Mouse (Mus musculus): ENCODE data around the gene Serpina3n. TPM values are rescaled to one million over a fixed set of nuclear protein-coding genes. Genes with fewer than 3 reads are reported as not detected.
"Not testable (repeated sequence)": the region's sequence is repeated elsewhere in the genome, so short reads cannot be mapped to it uniquely, and the experiment has no call there.

Serpina3n gene
- 10 to 100 TPM; 10.5 to 11.8 TPM for total RNA-seq (2021)

GRCm38 (mm10) chr12:104406454-104406885 lies at the start of gene Serpina3n:
Gene Serpina3n, plus strand, starts transcription at chr12:104406729.
- intact Hi-C loops (cut with DNase I): no loop called here
- DNase-seq (ENCODE audit: low spot score in 2 of 2): no peak

DNA sequence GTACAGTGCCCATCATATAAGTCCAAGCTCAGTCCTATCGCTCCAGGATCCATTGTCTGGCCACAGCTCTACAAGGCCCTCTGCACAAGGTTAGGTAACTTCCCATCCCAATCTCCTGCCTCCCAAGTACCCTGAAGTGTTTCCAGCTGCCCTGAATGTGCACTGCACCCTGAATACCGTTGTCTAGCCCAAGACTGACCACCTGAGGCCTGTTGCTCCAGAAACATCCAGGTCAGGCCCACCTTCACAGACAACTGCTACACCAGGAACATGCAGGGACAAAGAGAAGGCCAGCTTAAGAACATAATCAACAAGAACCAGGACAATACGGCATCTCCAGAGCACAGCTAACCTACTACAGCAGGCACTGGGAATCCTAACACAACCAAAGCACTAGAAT lies 36.5 kb upstream of the Serpina3n start:
- DNase-seq (ENCODE audit: low spot score in 2 of 2): no peak
- intact Hi-C loops (cut with DNase I): no loop called here

- intact Hi-C loops (cut with DNase I); DNase-seq (ENCODE audit: low spot score in 2 of 2): not testable (repeated sequence)
Measured at GRCm38 (mm10) chr12:104377179-104377578, 29.4 kb upstream of the Serpina3n start.

- intact Hi-C loops (cut with DNase I); DNase-seq (ENCODE audit: low spot score in 2 of 2): not testable (repeated sequence)
Measured at GRCm38 (mm10) chr12:104378351-104378750, 28.2 kb upstream of the Serpina3n start.

DNA sequence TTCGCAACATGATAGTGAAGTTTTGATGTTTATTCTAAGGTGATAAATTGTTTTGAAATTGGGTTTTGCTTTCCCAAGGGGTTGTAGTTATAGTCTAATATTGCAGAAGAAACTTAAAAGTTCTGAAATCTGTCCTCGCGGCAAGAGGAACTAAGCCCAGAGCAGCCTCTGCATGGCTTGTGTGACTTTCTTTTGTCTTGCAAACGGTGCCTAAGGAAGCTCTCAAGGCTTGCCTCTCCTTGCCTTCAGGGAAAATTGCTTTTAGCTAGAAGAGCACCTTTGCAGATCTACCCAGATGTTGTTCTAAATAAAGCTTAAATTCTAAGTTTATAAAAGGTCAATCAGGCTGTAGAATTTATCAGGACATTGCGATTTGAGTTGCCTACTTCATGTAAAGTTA lies 27.7 kb upstream of the Serpina3n start:
- DNase-seq (ENCODE audit: low spot score in 2 of 2); intact Hi-C loops (cut with DNase I): not testable (repeated sequence)

GRCm38 (mm10) chr12:104379856-104380255 lies 26.7 kb upstream of the Serpina3n start:
- intact Hi-C loops (cut with DNase I): no loop called here

GRCm38 (mm10) chr12:104381071-104381604 lies 25.4 kb upstream of the Serpina3n start:
- intact Hi-C loops (cut with DNase I); DNase-seq (ENCODE audit: low spot score in 2 of 2): not testable (repeated sequence)

More at GRCm38 (mm10) chr12:104379856-104380255, 26.7 kb upstream of the Serpina3n start:
- no peak for DNase-seq (ENCODE audit: low spot score in 2 of 2)

- intact Hi-C loops (cut with DNase I); DNase-seq (ENCODE audit: low spot score in 2 of 2): not testable (repeated sequence)
Measured at GRCm38 (mm10) chr12:104385987-104386386, 20.5 kb upstream of the Serpina3n start.

DNA sequence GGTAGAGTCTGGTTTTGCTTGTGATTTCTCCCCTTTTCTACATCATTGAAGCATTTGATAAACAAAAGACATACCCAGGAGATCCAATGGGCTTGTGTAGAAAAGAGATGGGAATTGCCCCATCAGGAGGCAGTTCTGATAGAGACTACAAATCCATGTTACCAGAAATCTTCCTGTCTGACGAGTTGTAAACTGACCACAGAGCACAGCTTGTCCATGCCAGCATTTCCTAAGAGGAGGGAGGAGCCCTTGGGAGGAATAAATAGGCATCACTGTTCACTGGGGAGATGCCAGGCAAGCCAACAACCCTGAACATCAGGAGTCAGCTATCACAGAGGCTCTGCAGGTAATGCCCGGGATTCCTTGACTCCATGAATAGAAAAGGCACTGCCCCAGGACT lies 19.7 kb upstream of the Serpina3n start:
- DNase-seq (ENCODE audit: low spot score in 2 of 2); intact Hi-C loops (cut with DNase I): not testable (repeated sequence)

- intact Hi-C loops (cut with DNase I): no loop called here
- no peak for DNase-seq (ENCODE audit: low spot score in 2 of 2)
Measured at GRCm38 (mm10) chr12:104388477-104388876, 18.1 kb upstream of the Serpina3n start.

DNA sequence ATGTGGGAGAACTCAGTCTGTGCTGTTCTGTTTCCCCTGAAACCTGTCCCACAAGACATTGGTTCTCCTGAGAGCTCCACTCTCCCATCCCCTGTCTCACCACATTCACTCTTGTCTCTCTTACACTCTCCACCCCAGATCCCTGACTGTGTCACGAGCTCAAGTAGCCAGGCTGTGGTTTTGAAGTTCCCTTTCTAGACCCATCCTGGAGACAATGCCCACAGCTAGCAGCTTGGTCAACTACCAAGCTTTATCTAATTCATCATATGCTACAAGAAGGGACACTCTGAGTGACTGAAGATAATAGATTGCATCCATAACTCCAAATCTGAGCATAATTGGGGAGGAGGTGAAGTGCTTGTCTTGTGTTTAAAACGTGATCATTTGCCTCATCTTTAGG lies 15.5 kb upstream of the Serpina3n start:
- intact Hi-C loops (cut with DNase I): not testable (repeated sequence)

GRCm38 (mm10) chr12:104403968-104404367 lies 2.6 kb upstream of the Serpina3n start:
- DNase-seq (ENCODE audit: low spot score in 2 of 2): no peak
- intact Hi-C loops (cut with DNase I): no loop called here

More for the DNA sequence above, 15.5 kb upstream of the Serpina3n start:
- not testable (repeated sequence) for DNase-seq (ENCODE audit: low spot score in 2 of 2)

- DNase-seq (ENCODE audit: low spot score in 2 of 2): no peak
- intact Hi-C loops (cut with DNase I): no loop called here
Measured at GRCm38 (mm10) chr12:104412507-104412906, 6.0 kb downstream of the Serpina3n start.

DNA sequence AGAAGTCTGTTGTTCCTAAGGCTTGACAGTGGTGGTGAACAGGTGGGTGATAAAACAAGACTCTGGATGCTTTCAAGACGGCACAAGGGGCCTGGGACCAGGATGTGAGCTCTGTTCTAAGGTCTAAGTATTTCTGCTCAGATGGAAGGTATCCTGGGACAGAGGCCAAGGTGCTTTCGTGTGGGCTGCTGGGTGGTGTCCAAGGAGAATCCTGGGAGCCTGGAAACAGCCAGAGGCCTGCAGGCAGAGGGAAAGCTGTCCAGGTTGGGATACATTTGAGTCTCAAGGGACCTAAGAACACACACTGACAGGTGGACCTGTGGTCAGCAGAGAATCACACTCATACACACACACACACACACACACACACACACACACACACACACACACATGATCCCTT lies 8.0 kb downstream of the Serpina3n start:
- intact Hi-C loops (cut with DNase I): no loop called here
- no peak for DNase-seq (ENCODE audit: low spot score in 2 of 2)

DNA sequence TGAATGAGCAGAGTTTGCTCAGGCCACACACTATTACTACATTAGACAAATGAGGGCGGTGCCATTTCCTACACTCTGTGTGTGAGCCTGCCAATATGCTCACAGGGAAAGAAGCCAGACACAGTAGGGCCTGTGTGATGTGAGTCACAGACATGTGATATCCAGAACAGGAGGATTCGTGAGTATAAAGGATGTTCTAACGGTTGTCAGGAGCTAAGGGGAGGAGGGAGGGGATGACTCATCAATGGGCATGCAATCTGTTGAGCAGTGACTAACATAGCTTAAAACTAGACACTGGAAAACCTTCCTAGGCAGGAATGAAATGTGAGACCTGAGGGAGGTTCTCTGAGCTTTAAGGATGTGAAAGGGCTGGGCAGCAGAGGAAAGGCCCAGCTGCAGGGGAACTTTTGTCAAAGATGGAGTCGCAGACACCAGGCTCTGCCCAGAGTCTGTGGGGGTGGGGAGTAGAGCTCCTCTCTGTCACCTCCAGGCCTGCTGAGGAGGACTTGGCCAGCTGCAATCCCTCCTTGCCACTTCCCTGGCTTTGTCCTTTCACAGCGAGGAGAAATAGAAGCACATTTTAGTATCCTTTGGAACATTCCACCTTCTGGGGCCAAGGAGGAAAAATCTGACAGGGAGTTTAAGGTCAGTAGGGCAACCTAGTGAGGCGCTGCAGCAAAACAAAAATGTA lies 9.2 kb downstream of the Serpina3n start:
- intact Hi-C loops (cut with DNase I): loop anchor here (5.0 kb wide), 3 partner anchors 63 to 343 kb away; no protein-coding TSS in a partner anchor
- peak; percentile 53 to 70 for DNase-seq (ENCODE audit: low spot score in 2 of 2)

DNA sequence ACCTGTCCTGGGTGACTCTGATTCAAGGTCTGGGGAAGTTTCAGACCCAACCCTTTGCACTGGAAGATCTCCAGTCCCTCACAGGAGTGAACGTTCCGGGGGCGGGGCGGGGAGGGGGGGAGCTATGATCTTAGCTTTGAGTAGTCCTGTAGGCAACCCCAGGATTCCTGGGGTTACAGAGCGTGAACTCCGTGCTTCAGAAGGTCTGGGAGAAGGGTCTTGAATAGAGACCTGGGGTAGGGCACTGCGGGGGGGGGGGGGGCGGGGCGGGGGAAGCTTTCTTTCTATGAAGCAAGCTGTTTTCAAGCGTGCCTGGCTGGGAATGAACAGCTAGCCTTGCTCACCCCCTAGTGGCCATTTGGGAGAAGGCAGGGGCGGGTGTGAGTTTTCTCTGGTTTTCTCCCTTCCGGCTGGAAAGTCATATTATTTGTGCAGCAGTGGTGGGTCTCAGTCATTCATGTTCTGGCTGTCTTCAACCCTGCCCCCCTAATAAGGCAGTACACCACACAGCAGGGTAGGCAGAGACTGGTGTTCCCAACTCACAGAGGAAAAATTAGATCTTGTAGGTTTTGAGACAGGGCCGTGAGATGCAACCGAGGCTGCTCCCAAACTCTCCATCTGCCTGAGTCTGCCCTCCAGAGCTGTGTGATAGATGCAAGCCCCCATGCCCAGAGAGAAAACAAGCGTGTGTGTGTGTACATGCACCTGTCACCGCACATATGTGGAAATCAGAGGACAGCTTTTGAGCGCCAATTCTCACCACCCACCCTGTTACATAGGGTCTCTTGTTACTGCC lies 12.0 kb downstream of the Serpina3n start:
- DNase-seq (ENCODE audit: low spot score in 2 of 2): peak; percentile 74 to 78
- intact Hi-C loops (cut with DNase I): loop anchor here (2.0 to 5.0 kb wide), 4 partner anchors 66 to 424 kb away; no protein-coding TSS in a partner anchor

GRCm38 (mm10) chr12:104419136-104419462 lies 12.6 kb downstream of the Serpina3n start:
- intact Hi-C loops (cut with DNase I): loop anchor here (2.0 to 5.0 kb wide), 4 partner anchors 67 to 424 kb away; no protein-coding TSS in a partner anchor
- no peak for DNase-seq (ENCODE audit: low spot score in 2 of 2)

GRCm38 (mm10) chr12:104422615-104423392 lies 16.3 kb downstream of the Serpina3n start:
- no peak for DNase-seq (ENCODE audit: low spot score in 2 of 2)
- intact Hi-C loops (cut with DNase I): no loop called here

DNA sequence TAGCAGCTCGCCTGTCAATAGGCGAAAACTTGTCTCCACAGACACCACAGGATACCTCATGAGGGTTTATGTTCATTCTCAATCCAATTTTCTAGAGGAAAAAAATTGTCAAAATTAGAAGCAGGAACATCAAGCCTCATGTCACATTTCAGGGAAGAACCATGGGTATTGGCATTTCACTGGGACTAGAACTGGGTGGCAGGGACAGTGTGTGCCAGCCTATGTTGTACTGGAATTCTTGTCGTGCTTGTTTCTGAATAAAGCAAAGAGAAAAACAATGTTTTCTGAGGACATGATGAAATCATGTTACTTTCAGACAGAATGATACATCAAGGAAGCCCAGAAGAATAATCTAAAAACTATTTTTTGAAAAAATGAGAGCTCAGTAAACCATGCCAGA lies 19.1 kb downstream of the Serpina3n start:
- DNase-seq (ENCODE audit: low spot score in 2 of 2): no peak
- intact Hi-C loops (cut with DNase I): no loop called here

- DNase-seq (ENCODE audit: low spot score in 2 of 2): no peak
- intact Hi-C loops (cut with DNase I): no loop called here
Measured at GRCm38 (mm10) chr12:104426915-104427314, 20.4 kb downstream of the Serpina3n start.
